Mouse (Mus musculus): ENCODE results near the gene Ranbp17. TPM values are rescaled to one million over a fixed set of nuclear protein-coding genes. Genes with fewer than 3 reads are reported as not detected.
"Not testable (repeated sequence)": the region's sequence is repeated elsewhere in the genome, so short reads cannot be mapped to it uniquely, and the experiment has no call there.

The Ranbp17 gene
- polyA plus RNA-seq (2017; shearing (Covaris generic)), result not detected

DNA sequence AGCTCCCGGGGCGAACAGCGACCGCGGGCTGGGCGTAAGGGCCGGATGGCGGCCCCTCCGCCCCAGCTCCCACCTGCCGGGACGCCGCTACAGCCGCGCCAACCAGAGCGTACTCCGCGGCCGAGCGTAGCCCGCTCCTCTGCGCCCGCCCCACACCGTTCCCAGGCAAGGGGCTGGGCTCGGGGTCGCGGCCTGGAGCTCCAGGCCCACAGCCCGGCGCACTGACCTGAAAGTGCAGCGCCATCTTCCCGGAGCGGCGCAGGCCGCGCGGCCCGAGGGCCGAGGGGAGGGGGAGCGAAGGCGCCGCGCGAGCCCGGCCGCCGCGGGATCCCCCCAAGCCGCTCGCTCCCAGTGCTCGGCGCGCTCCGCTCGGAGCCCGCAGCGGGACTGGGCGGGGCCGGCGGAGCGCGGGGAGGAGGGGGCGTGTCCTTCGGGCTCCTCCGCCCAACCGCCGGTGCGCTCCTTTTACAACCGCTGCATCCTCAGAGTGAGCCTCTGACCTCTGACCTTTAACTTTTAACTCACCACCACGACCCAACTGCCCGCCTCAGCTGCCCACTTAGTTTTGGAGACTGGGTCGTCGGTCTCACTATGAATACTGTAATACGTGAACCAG lies at the start of gene Ranbp17:
Gene Ranbp17, minus strand, starts transcription at position 371 of the 616 bp plus-strand sequence.
- no peak for ATAC-seq

DNA sequence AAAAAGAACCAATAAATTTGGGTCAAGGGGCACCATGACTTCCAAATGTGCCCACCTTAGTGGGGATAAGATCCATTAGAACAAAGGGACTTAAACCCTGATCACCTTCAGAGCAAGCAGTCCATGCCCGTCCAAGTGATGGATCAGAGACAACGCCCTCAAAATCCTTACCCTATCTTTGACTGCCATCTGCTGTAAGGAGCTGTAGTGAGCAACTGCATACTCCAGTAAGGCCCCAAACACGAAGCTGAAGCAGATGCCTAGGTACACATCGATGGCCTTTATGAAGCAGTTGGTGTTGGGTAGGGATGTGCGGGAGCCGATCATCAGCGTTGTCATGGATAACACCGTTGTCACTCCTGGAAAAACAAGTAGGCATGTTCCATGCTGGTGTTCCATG lies 40.6 kb upstream of the Ranbp17 start:
- no peak for ATAC-seq

DNA sequence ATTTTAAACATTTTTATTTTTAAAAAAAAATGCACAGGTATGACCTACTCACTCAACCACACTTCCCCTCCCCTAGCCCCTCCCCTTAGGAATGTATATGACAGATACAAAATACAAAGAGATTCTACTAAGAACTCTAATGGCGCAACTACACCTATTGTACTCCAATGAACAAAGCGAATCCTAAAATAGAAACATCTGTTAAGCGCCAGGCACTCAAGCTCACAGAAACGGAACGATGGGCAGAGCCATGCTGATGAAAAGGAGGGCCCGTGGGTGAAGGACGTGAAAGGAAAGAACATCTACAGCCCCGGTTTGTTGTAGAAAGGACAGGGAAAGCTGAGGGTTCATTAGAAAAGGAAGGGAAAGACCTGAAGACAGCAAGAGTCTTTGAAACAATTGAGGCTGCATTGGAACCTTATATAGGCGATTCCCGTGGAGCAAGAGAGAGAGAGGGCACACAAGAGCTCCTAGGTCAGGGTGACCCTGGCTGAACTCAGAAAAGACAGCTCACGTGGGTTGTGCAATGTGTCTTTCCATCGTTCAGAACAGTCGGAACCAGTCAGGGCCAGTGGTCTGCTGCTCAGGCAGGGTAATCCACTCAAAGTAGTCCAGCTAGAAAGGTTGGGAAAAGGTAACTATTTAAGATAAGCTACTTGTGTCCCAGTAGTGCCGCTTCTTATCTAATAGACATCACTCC lies 37.5 kb upstream of the Ranbp17 start:
- no peak for ATAC-seq

DNA sequence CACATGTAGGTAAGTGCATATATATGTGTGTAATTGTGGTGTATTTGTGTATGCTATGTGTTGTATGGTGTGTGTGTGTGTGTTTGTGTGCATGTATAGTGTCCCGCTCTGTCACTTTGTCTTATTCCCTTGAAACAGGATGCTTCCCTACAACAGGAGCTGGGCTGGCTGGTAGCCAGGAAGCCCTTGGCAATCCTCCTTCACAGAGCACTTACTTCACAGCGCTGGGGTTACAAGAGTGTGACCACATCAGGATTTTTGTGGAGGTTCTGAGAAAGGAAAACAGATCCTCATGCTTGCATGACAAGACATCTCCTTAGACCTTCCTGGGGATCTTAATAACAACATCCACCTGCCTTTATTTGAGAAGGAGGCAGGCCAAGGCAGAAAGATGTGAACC lies 33.8 kb upstream of the Ranbp17 start:
- no peak for ATAC-seq

DNA sequence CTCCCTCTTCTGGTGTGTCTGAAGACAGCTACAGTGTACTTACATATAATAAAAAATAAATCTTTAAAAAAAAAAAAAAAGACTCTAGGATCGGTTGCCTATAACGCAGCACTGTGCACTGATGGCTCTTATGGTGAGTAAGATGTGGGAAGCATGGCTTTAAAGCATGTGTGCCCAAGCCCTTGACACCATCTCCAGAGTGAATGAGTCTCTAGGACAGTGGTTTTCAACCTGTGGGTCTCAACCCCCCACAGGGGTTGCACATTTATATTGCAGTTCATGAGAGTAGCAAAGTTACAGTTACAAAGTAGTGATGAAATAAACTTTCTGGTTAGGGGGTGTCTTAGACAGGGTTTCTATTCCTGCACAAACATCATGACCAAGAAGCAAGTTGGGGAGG lies 31.4 kb upstream of the Ranbp17 start:
- no peak for ATAC-seq

DNA sequence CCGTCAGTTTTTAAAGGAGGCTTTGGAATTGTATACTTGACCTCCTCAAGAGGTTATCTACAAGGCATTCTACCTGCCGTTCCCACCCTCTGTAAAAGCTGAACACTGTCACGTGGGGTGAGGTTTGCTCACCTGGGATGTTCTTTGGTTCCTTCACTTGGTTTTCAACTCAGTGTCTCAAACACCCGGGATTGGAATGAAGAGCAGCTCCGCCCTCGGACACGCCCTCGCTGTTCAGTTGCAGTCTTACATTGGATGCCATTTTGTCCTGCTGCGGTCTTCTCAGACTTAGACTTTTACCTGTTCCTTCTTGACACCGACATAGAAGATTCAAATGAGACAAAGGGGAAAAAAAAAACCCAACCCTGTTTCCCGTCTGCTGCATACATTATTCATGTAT lies 30.6 kb upstream of the Ranbp17 start:
- ATAC-seq, result no peak

DNA sequence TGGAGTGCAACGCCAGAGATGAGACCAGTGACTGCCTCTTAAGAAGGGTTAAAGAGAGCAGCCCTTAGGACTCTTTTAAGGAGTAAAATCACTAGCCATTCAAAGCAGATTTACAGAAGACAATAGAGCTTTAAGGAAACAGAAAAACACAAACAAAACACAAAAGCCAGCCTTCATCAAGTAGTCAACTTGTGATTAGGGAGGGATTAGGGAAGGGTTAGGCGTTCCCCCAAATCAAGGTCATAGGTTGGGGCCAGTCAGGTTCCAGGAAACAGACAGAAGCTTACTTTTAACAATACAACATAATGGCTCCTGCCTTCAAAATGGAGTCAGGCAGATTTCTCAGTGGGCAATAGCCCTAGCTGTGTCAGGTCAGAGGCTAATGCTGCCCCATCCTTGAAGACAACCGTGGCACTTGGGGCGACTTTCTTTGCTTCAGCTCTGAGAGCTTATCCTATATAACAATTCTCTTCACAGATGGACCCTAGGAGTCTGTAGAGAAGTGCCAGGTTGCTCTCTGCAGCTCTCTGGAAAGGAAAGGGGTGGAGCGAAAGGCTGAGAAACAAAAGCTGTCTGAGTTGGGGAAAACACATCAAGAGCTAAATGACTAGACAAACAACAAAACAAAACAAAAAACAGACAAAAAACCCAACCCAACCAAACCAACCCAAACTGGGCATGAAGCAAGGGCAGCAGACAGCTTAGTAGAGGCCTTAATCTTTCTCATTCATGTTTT lies 24.0 kb upstream of the Ranbp17 start:
- no peak for ATAC-seq

DNA sequence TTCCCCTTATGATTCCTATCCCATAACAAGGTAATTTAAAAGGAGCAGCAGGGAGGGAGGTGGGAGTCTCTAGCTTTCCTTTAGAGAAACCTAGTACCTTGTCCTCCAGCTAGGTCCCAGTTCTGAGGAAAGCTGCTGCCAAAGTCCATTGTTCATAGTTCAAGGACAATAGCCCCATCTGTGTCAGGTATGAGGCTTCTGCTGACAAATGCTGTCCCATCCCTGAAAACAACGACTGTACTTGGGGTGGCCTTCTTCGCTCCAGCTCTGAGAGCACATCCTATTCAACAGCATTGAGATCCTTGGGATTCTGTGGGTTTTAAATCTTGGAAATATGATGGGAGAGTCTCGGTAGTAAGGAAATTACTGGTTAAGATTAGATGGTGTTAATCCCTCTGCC lies 23.1 kb upstream of the Ranbp17 start:
- ATAC-seq, result no peak

DNA sequence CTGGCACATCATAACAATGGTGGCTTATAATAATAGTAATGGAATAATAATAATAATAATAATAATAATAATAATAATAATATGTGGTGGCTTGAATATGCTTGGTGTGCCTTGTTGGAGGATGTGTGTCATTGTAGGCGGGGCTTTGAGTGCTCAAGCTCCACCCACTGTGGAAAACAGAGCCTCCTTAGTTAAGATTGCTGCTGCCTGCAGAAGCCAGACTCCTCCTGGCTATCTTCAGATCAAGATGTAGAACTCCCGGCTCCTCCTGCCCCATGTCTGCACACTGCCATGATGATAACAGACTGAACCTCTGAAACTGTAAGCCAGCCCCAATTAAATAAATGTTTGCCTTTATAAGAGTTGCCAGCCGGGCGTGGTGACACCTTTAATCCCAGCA lies 21.0 kb upstream of the Ranbp17 start:
- ATAC-seq, result no peak

DNA sequence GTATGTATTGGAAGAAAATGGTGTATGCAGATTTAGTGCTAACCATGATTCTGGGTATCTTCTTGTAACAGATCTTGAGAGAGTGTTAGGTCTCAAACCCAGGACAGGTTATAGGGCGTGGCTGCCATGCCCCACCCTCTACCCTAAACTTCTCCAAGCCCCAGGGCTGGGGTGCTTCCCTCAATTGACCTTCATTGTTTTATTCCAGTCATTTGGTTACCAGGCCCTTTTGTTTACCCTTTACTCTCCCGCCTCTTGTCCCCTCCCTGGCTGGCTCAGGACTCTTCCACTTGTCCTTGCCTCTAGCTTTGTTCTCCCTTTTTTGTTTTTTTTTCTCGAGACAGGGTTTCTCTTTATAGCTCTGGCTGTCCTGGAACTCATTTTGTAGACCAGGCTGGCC lies 20.0 kb upstream of the Ranbp17 start:
- no peak for ATAC-seq

DNA sequence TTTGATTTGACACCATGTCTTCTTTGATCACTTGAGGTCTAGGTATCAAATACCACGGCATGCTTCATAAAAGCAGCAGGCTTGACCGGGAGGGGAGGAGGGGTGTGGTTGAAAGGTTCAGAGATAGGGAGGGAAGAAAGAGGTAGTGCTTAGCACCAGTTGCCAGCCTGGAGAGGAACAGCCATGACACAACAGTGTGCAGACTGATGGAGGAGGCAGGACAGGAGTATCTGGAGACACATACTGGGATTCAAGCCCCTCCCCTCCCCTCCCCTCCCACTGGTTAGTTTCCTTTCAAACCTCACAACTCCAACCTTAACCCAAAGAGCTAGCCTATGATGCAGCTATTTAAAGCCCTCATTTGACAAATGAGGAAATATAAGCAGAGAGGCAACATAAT lies 16.0 kb upstream of the Ranbp17 start:
- no peak for ATAC-seq

DNA sequence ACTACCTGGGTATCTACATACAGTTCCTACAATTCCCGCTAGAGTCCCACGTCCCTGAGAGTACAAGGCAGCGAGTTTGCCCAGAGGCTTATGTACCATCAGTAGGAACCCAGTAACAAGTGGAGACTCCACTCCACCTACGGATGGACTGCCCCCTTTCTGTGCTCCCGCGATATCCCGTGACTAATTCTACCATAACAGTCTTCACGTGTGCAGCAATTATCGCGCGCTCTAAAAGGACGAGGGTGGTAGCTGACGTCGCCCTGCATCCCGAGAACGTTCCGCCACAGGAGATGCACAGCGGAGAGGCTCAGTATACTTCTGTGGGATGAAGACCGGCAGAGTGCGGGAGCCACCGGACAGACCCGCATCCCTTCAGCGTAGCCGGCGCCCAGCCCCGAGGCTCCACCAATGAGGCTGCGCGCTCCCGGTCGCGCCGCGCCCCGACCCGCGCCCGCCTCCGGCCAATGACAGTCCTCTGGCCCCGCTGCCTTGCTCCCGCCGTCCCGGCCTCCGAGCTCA lies 631 bp downstream of the Ranbp17 start:
- ATAC-seq, result no peak

DNA sequence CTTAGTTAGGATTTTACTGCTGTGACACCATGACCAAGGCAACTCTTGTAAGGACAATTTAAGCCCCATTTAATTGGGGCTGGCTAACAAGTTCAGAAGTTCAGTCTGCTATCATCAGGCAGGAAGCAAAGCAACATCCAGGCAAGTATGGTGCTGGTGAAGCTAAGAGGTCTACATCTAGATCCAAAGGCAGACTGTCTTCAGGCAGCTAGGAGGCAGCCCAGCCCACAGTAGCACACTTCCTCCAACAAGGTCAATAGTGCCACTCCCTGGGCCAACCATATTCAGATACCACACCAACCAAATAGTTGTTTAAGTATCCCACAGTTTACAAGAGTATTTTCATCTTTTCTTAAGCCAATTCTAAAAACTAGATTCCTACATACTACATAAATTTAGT lies 4.1 kb downstream of the Ranbp17 start:
- no peak for ATAC-seq

DNA sequence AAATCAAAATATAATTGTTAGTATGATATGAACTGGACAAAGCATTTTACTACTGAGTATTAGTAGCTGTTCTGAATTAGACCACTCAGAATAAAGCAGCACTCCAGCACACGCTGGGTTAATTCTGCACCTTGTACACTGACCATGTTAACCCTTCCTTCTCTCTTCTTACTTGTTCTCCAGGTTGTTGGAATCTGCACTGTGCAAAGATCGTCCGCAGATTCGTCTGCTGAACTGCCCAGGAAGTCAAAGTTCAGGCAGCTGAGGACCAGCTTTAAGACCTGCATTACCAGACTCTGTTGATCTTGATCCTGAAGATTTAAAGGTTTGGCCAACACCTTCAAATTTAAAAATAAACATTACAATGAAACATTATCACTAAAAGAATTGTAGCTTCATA lies 27.8 kb downstream of the Ranbp17 start:
- ATAC-seq, result no peak

DNA sequence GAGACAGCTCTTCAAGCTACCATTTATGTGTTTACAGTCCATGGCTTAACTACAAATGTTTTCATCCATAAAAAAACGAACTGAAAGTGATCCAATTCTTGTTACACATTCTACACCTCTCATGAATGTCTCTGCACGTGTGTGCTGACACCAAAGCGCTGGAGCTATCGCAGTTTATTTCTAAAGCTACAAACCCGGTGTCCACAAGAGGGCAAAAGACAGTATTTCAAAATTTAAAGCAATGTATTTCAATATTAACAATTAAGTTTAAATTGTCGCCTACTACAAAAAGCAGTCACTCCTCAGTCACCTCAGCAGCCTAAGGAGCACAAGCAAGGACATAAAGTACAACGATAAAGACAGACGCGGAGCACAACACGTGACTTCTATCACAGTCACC lies 33.1 kb downstream of the Ranbp17 start:
- ATAC-seq, result no peak

DNA sequence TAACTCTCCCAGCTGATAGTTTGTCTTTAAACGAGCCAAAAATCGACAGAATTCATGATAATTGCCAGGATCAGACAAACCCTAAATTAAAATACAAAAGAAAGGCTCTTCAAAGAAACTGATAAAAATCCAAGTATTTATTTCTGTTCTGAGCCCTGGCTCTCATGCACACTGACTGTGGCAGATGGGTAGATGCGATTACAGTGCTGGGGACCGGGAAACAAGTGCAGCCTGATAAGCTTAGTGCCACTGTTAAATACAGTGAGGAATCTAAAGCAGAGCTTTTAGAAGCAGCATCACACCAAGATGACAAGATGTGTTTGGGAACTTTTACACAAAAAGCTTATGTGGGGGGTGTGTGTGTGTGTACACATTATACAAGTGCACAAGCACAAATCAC lies 34.3 kb downstream of the Ranbp17 start:
- no peak for ATAC-seq

DNA sequence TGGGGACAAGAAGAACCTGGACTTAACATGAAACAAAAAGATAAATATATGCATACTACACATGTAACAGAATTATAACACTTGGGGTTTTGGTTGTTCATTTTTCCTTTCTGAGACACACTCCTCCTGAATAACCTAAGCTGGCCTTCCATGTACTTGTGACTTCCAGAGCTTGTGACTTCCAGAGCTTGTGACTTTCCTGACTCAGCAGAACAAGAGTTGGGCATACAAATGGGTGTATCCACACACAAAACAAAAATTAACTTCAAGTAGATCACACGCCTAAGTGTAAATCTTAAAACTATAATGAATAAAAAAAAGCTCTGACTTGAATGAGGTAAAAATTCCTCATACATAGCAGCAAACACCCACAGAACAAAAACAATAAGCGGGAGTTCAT lies 36.9 kb downstream of the Ranbp17 start:
- no peak for ATAC-seq

DNA sequence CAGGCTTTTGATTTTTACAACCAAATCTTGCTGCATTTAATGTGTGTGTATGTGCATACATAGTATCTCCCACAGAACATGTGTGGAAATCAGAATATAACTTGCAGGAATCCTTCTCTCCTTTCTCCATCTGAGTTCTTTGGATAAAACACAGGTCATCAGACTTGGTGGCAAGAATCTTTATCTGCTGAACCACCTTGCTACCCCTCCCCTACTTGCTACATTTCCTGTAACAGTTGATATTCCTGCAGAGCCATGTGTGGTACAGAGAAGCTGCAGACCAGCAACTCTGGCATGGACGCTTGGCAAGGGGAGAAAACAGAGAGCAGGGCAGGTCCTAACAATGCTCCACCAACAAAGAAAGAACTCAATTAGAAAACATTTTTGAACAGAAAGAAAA lies 52.4 kb downstream of the Ranbp17 start:
- ATAC-seq, result no peak

DNA sequence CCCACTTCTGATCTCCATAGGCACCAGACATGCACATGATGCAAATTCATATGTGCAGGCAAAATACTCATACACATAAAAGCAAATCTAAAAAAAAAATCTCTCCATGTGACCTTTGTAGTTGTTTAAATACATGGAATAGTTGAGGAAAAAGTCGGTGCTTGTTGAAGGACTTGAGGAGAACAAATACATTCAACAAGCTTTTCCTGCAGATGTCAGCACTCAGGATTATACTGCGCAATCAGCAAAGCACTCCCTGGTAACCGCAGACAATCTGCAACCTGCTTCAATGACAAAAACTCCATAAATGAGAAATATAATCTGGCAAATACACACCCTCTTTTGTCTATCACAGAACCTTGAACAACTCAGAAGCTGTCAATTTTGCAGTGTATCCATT lies 59.5 kb downstream of the Ranbp17 start:
- no peak for ATAC-seq

DNA sequence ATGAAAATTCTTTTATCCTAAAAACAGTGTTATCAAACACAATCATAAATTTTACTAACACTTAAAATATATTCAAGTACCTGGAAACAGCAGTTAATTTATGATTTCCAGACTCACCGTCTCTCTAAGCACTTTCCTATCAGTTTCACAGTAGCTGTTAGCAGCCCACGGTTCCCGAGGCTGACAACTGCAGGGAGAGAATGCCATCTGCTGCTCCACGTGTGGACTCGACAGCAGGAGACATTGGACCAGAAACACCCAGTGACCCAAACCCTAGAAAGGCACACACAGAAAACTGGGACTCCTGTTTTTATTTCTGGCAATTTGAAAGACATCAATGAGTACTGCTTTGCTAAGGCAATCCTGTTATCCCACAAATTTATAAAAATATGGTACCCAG lies 79.7 kb downstream of the Ranbp17 start:
- no peak for ATAC-seq

DNA sequence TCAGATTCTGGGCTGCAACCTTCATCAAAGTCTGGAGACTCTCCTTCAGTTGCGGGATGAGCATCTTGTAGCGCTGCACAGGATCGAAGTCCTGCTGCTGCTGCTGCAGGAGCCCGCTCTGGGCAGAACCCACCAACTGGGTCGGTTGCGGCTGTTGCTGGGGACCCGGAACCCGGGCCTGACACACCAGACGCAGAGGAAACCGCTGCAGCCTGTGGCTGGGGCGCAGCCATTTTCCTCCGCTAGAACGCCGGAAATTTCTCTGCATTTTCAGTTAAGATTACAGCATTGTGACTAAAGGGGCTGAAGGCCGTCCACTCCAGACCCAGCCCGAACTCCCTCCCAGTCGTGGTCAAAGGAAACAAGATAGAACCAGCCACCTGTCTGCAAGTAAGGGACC lies 85.3 kb downstream of the Ranbp17 start:
- not testable (repeated sequence) for ATAC-seq

DNA sequence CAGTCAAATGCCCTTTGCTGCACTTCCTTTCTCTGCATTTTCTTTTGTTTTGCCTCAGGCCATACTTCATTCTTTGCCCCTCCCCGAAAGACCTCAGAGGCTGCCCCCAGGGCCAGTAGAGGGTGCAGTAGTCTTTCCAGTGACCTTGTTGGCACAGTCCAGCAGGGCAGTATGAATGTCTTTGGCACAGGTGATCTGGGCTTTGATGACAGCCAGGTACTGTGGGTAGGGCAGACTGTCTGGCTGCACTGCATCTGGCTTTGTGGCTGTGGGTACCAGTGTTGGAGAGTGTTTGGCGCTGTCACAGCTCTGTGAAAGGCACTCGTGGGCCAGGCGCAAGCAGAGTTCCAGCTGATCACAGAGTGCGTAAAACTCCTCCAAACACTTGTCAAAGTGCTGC lies 85.8 kb downstream of the Ranbp17 start:
- ATAC-seq, result not testable (repeated sequence)

DNA sequence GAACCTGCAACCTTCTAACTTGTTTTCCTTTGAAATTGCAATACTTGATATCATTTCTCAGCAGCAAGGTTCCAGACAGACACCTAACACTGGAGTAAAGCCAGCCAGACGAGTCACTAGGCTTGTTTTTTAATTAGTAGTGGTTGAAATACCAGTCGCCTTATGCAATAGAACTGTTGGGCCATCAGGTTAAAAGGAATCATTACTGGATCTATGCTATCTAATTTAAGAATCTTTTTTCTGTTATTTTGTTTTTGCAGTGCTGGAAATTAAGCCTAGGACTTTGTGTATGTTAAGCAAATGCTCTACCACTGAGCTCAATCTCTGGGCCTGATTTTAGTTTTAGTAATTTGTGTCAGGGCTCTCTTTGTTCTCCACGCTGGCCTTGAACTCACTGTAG lies 91.3 kb downstream of the Ranbp17 start:
- no peak for ATAC-seq

DNA sequence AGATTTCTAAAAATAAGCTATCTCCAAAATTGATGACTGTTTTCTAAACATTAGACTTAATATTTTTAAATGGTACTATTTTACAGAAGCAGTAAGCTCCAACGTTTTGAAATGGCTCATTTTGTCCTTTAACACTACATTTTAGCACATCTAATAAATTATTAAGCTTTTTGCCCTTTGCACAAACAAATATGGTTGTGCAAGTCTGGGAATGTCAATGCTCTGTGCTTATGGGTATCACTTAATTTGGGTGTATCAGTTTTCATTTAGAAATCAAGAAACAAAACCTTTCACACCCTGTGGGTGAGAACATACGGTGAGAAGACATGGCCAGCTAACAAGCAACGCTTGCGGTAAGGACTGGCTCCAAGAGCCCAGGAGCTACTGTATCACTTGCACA lies 108.9 kb downstream of the Ranbp17 start:
- no peak for ATAC-seq
